Mouse (Mus musculus) hematopoietic stem cell, adult 5-6 weeks (primary cell): ENCODE results near the gene Pbld1. TPM values are rescaled to one million over a fixed set of nuclear protein-coding genes. Genes with fewer than 3 reads are reported as not detected.

Source experiments
- ATAC-seq, 2 experiments: fragments of 125-278 bp in 1 of 2; replicated peaks in 1 of 2; 2 replicates each; pipeline ENCODE4 v1.8.0; 2016 to 2017; ENCODE audit warnings: inconsistent platforms in 2 of 2, mild to moderate bottlenecking in 2 of 2, moderate number of reproducible peaks in 2 of 2, low read depth in 1 of 2, moderate TSS enrichment in 1 of 2; ENCODE audit not compliant: low FRiP score in 2 of 2, poor library complexity in 2 of 2, severe bottlenecking in 2 of 2, insufficient read depth in 1 of 2, low TSS enrichment in 1 of 2
- total RNA-seq: library from RNA; stranded (forward); fragments of 172-1452, 232-1000 nt; gene quantifications from 2 replicates; pipeline ENCODE4 v1.2.3, GENCODE M21; 2017

Pbld1 gene
- total RNA-seq, 1 experiment from 2014 or later, result 2.4 TPM

DNA sequence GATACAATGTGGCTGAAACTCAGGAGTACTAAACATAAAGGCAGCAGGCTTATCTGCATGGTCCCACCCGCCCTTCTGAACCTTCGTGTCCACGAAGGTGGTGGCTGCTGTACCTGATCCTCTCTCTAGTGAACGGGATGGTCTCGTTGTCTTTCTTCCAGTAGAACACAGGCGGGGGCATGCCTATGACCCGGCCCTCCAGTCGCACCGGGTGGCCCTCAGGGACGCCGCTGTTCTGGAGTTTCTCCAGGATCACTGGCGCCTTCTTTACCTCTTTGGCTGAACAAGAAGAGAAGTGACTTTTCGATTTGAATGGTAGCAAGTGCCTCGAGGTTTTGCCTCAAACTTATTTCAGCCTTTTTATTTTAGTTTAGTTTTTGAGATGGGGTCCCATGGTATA lies 60.0 kb downstream of the Pbld1 start:
- ATAC-seq, result no peak

DNA sequence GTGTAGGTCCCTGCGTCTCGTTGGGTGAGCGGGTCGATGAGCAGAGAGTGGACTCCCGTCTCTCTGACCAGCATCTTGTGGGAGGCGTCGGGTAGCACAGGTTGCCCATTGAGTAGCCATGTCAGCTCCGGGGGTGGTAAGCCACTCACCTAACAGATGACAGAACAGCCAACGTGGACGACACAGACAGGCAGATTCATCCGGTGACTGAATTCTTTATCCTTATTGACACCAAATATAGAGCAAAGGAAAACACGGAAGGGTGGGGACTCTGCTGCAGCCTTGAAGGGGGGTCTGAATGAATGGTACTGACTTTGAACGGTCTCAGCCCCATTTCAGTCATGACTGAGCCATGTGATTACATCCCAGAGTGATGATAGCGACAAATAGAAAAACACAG lies 62.0 kb downstream of the Pbld1 start:
- no peak for ATAC-seq

DNA sequence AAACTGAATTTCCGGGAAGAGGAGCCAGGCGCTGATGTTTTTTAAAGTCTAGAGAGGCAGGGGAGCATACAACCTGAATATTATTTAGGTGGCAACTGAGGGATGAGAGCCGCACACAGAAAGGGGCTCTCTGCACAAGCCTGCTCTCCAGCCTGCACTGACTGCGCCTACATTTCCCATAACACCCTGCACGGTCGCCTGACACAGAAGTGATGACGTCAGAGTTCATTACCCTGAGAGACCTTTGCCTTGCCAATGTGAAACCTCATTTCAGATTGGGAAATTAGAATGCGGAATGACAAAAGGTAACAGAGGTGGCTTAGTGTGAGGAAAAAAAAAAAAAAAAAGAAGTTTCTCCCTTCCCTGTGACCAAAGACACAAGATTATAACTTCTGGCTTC lies 62.6 kb downstream of the Pbld1 start:
- ATAC-seq, result peak; percentile 37 to 72; a peak in 2 of 4 replicates

GRCm38 (mm10) chr10:63123141-63123540 lies 63.2 kb downstream of the Pbld1 start:
- ATAC-seq, result no peak

DNA sequence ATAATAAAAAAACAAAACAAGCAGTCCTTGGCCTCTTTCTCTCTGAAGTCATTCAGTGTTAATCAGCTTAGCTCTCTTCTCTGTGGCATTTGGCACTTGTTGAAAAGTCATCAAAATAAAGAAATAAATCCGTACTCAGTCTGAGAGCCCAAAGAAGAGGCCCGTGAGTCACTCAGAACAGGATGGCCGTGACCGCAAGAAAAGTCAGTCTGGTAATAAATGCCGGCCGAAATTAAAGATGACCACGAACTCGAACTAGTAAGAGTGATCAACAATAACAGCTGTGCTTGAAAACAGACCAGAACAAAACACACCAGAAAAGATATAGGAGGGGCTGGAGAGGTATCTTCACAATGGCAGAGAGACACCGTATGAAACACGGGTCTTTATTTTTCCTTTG lies 64.1 kb downstream of the Pbld1 start:
- no peak for ATAC-seq

DNA sequence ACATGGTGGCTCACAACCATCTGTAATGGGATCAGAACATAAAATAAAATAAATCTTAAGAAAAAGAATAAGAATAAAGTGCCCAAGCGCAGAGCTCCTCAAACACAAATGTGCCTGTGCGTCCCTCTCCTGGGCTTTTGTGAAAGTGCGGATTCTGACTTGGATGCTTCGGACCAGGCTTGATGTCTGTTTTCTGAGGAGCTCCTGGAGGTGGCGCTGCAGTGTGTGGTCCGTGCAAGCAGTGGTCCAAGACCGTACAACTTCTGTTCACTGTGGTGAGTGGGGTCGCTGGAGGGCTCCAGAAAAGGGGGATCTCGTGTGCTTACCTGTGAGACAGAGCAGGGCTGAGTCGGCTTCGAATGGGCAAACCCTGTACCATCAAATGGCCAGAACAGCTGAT lies 65.4 kb downstream of the Pbld1 start:
- no peak; a peak in 1 of 4 replicates for ATAC-seq

- ATAC-seq, result no peak
Measured at GRCm38 (mm10) chr10:63126116-63126515, 66.2 kb downstream of the Pbld1 start.

DNA sequence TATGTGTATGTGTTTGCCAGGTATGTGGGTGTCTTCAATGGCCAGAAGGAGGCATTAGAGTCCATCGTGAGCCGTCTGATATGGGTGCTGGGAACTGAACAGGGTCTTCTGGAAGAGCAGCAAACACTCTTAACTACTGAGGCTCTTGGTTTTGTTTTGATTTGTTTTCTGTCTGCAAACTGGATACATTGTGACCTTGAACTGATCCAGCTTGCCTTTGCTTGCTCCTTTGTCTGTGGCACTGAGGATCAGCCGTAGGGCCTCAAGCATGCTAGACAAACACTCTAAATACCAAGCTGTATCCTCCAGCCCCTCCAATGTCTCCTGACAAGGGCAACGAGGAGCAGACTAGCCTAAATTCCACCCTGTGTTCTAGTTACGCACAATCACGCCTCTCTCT lies 67.2 kb downstream of the Pbld1 start:
- no peak for ATAC-seq

Other genes with a start within 250 kb of the Pbld1 start
- gene Tet1, start 151.2 kb upstream of the Pbld1 start, total RNA-seq, result 33.0 and 35.6 TPM in 2 replicates
- 12.9 and 15.4 TPM in 2 replicates for gene Slc25a16, start 139.5 kb upstream of the Pbld1 start, total RNA-seq
- gene Dna2, start 113.1 kb upstream of the Pbld1 start, total RNA-seq, result 31.8 and 32.4 TPM in 2 replicates
- 11.3 and 22.8 TPM in 2 replicates for gene Rufy2, start 79.9 kb upstream of the Pbld1 start, total RNA-seq
- 77.9 and 95.4 TPM in 2 replicates for gene Hnrnph3, start 35.9 kb upstream of the Pbld1 start, total RNA-seq
- 0.19 and 3.2 TPM in 2 replicates for gene Pbld2, start 35.8 kb upstream of the Pbld1 start, total RNA-seq
- gene Atoh7, start 39.5 kb downstream of the Pbld1 start, total RNA-seq, result not detected in 2 replicates
- gene Mypn, start 143.8 kb downstream of the Pbld1 start, total RNA-seq, result not detected in 2 replicates
- gene Herc4, start 183.6 kb downstream of the Pbld1 start, total RNA-seq, result 57.3 and 61.5 TPM in 2 replicates